Mouse (Mus musculus) forebrain, embryonic 15.5 days (tissue): ENCODE results near the gene Mid2. TPM values are rescaled to one million over a fixed set of nuclear protein-coding genes. Genes with fewer than 3 reads are reported as not detected.
"Not testable (repeated sequence)": the region's sequence is repeated elsewhere in the genome, so short reads cannot be mapped to it uniquely, and the experiment has no call there.

Experiments
- ATAC-seq: fragments of 200-750 bp; cut with Nextera tagmentation; replicated peaks from 2 replicates; pipeline ENCODE4 v1.8.0; 2017; ENCODE audit warnings: mild to moderate bottlenecking, moderate TSS enrichment, moderate library complexity
- H3K27ac ChIP-seq: fragments of 300-500 bp; sonication (generic); replicated peaks from 2 replicates; pipeline ENCODE4 v1.5.1; 2015; ENCODE audit warnings: mild to moderate bottlenecking, inconsistent platforms
- H3K27me3 ChIP-seq: fragments of 300-500 bp; sonication (generic); 2 replicates; pipeline ENCODE4 v1.6.1; 2015; ENCODE audit warnings: inconsistent platforms
- H3K36me3 ChIP-seq: fragments of 300-500 bp; sonication (generic); 2 replicates; pipeline ENCODE4 v1.6.1; 2015; ENCODE audit warnings: mild to moderate bottlenecking, inconsistent platforms
- H3K4me1 ChIP-seq: fragments of 300-500 bp; sonication (generic); 2 replicates; pipeline ENCODE4 v1.6.1; 2015; ENCODE audit warnings: inconsistent platforms
- H3K4me2 ChIP-seq: fragments of 300-500 bp; sonication (generic); replicated peaks from 2 replicates; pipeline ENCODE4 v1.6.1; 2015; ENCODE audit warnings: mild to moderate bottlenecking, inconsistent platforms
- H3K4me3 ChIP-seq: fragments of 300-500 bp; sonication (generic); 2 replicates; pipeline ENCODE4 v1.5.1; 2015; ENCODE audit warnings: mild to moderate bottlenecking, inconsistent platforms
- H3K9ac ChIP-seq: fragments of 300-500 bp; sonication (generic); replicated peaks from 2 replicates; pipeline ENCODE4 v1.6.1; 2015; ENCODE audit warnings: mild to moderate bottlenecking, inconsistent platforms
- H3K9me3 ChIP-seq: fragments of 300-500 bp; sonication (generic); 2 replicates; pipeline ENCODE4 v1.6.1; 2016; ENCODE audit warnings: inconsistent platforms
- WGBS: fragments of 180-500 bp; shearing (Covaris S2); methylation state at CpG from one replicate; pipeline ENCODE4 v1.1.7; 2015; ENCODE audit warnings: mixed read lengths; 5-methylcytosine and 5-hydroxymethylcytosine counted together
- polyA plus RNA-seq: library from polyadenylated mRNA; unstranded; fragments of >200 nt; fragmentation: Nextera tagmentation; extraction: Ambion mirVana; gene quantifications from 2 replicates; pipeline ENCODE4 v1.2.1, GENCODE M21; 2015

The Mid2 gene
- polyA plus RNA-seq, result 2.6 and 3.0 TPM in 2 replicates

DNA sequence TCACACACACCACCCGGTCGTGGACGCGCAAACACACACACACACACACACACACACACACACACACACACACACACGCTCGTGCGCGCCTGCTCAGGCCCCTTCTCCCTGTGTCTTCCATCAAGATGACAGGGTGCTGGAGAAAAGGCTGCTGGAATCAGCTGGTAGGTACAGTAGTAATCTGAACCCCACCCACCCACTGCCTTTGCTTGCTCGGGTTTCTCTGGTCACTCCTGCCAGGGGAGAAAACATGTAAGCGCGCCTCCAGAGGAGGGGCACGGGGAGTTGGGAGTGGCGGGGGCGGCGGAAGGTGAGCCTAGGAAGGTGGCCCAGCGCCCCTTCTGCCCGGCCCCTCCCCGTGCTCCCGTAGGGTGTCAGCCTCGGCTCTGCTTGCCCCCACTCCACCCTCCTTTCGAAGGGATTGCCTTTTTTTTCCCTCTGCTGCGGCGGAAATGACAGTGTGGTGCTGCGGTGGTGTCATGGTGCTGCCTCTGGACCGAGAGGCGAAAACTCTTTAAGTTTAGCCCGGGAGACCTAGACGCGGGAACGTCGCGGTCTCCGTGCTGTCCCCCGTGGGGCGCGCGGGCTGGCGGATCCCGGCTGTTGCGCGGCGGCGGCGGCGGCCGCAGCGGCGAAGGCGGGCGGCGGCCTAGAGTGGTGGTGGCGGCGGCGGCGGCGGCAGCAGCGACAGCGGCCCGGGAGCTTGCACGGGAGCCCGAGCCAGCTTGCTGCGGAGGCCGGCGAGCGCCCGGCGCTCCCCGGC lies at the start of gene Mid2:
Mid2 (plus strand) TSS at position 121 of the 763 bp plus-strand sequence.
- ATAC-seq, result peak; percentile 78
- no peaks in the 10 kb centered on the region for H3K9me3 ChIP-seq
- H3K27me3 ChIP-seq, result peaks cover 10% of the 10 kb centered on the region
- H3K4me2 ChIP-seq, result peak within 1 kb of the TSS; percentile 61
- H3K27ac ChIP-seq, result peak within 1 kb of the TSS; percentile 52
- H3K4me3 ChIP-seq, result peak within 1 kb of the TSS; percentile 55
- WGBS, result 13% methylated on average over 51 of the region's 68 CpGs
- H3K9ac ChIP-seq, result peak within 1 kb of the TSS; percentile 55
- no peaks in the 10 kb centered on the region for H3K4me1 ChIP-seq
- no peaks in the 10 kb centered on the region for H3K36me3 ChIP-seq

DNA sequence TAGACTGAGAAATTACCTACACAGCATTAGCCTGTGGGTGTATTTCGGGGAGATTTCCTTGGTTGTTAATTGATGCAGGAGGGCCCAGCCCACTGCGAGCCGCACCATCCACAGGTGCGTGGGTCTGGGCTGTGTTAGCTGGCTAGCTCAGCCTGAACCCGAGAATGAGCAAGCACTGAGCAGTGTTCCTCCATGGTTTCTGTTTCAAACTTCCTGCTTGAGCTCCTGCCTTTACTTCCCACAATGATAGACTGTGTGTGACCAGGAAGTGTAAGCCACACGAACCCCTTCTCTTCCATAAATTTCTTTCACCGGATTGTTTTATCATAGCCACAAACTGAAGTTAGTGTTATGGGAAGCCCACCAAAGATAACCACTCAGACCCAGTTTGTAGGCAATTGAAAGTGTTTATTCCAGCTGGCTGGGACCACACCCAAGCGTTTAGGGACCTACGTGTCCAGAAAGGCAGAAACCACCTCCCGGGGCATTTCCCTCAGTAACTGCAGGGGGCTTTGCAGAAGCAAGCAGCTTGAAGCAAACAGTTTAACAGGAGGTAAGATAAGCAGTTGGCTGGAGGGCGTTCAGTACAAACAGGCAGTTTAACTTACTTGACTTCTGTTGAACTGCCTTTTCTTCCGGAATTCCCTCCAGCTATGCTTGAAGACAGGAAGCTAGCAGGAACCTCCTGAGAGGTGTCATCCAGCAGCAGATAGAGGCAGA lies 39.4 kb upstream of the Mid2 start:
- Histone ChIP-seq H3K27ac (no peak overlapping the region), H3K4me2 (no peak overlapping the region)
- 69% methylated on average over 12 of the region's 12 CpGs for WGBS

DNA sequence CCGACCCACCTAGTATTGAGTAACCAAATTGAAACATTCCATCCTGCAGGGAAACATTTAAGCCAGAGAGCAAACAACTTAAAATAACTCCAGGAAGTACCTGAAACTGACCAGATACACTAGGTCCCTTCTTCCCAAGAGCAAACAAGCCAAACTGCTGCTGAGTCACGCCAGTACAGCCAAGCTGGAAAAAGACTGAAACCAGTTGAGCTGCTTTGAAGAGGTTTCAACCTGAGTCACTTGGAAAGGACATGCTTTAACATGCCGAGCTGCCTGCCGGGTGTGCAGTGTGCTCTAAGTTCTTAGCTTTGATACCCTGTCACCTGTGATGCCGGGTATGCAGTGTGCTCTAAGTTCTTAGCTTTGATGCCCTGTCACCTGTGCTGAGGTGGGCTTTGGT lies 26.4 kb upstream of the Mid2 start:
- 87% methylated on average over 5 of the region's 5 CpGs for WGBS
- Histone ChIP-seq H3K4me1 (no peaks in the 10 kb centered on the region), H3K27me3 (0 out of 2 replicates have a peak, but pooled peaks cover 4% of the 10 kb centered on the region), H3K27ac (no peak overlapping the region), H3K4me2 (no peak overlapping the region), H3K4me3 (no peak overlapping the region), H3K36me3 (no peaks in the 10 kb centered on the region), H3K9ac (no peak overlapping the region), H3K9me3 (no peaks in the 10 kb centered on the region)
- no peak for ATAC-seq

More for the DNA sequence above, 39.4 kb upstream of the Mid2 start:
- H3K9ac ChIP-seq, result no peak overlapping the region
- H3K9me3 ChIP-seq, result no peaks in the 10 kb centered on the region
- H3K4me3 ChIP-seq, result no peak overlapping the region
- no peaks in the 10 kb centered on the region; the same call in 1 of the 2 replicates for H3K27me3 ChIP-seq
- no peaks in the 10 kb centered on the region for H3K36me3 ChIP-seq
- ATAC-seq, result no peak
- no peaks in the 10 kb centered on the region for H3K4me1 ChIP-seq

DNA sequence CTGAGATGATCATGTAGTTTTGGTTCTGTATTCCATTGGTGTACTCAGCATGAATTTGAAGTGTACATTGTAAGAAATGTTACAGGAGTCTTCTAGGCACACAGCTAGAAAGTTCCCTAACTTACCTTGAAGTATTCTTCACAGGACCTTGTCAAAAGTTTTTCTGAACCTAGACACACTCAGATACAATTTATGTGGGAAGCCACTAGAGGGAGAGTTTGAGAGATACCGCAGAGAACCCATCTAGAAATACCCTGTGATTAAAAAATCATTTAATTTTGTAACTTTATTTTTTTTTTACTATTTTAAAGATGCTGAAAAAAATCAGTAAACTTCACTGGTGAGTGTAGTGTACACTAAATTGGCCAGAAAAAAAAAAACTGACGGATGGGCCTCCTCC lies 24.8 kb upstream of the Mid2 start:
- no peak overlapping the region for H3K4me2 ChIP-seq
- no peak for ATAC-seq
- H3K27me3 ChIP-seq, result 0 out of 2 replicates have a peak, but pooled peaks cover 4% of the 10 kb centered on the region
- H3K9me3 ChIP-seq, result no peaks in the 10 kb centered on the region
- H3K9ac ChIP-seq, result no peak overlapping the region
- H3K36me3 ChIP-seq, result no peaks in the 10 kb centered on the region
- no peaks in the 10 kb centered on the region for H3K4me1 ChIP-seq
- H3K27ac ChIP-seq, result no peak overlapping the region
- 70% methylated on average over 2 of the region's 2 CpGs for WGBS
- no peak overlapping the region for H3K4me3 ChIP-seq

DNA sequence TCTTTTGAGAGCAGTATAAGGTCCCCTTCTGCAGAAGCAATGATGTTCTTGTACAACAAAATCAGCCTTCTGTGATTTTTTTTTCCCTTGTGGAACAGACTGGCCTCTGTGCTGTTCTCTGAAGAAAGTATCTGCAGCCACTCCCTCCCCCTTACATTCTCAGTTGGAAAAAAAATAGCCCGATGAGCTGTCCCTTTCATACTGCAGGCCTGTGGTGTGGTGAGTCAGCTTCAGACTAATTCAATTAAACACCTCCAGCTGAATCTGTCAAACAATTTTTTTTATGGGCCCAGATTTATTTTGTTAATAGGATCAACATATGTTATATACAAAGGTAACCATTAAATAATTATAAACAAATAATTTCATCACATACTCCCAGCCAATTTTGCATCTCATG lies 3.7 kb upstream of the Mid2 start:
- Histone ChIP-seq H3K4me1 (no peaks in the 10 kb centered on the region), H3K36me3 (no peaks in the 10 kb centered on the region), H3K4me3 (no peak overlapping the region), H3K9ac (no peak overlapping the region), H3K9me3 (no peaks in the 10 kb centered on the region), H3K4me2 (no peak overlapping the region), H3K27ac (no peak overlapping the region), H3K27me3 (peaks cover 5% of the 10 kb centered on the region; the same call in 1 of the 2 replicates)
- WGBS, result 30% methylated on average over 1 of the region's 1 CpGs
- no peak for ATAC-seq

DNA sequence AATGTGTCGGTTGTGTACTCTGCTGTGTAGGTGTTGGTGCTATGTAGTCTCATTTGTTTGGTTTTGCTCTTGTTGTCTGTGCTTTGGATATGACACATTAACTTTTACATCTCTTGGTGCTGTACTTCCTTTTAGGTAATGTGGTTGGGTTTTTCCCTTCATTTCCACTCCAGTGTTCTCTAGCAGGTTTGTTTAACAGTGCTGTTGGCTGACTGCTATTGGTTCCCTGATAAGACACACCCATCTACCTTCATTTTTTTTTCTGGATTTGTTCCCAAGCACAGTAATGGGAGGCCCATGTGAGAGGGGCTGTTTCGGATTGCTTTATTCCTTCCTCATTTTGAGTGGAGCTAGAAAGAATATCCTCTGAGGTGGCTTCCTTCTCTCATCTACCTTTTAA lies 883 bp upstream of the Mid2 start:
- Histone ChIP-seq H3K27ac (no peak overlapping the region), H3K27me3 (peaks cover 10% of the 10 kb centered on the region), H3K4me1 (no peaks in the 10 kb centered on the region), H3K4me3 (no peak overlapping the region), H3K36me3 (no peaks in the 10 kb centered on the region), H3K9ac (no peak overlapping the region), H3K9me3 (no peaks in the 10 kb centered on the region), H3K4me2 (no peak overlapping the region)
- no peak for ATAC-seq
- WGBS, result 72% methylated on average over 2 of the region's 2 CpGs

DNA sequence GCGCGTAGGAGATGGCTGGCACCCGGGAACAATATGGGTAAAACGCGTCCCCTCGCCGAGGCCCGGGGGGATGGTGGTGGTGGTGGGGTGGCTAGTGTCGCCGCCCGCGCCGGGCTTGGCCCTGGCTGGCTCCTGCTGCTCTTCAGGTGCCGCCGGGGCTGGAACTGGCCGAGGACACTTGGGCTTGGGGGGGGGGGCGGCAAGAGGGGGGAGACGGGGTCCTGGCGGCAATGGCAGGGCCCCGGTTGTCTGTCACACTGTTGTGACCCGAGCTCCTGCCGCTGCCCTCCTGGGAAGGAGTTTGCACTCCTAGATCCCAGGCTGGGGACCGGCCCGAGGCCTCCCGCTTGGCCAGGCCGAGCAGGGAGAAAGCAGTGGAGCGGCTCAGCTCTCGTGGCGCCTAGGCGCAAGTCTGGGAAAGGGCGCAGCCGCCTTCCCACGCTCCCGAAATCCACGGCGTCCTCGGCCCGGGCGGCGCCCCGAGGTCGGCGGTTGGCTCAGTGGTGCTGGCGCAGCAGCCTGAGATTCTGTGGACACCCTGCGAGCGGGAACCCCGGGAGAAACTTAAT lies 927 bp downstream of the Mid2 start:
- no peaks in the 10 kb centered on the region for H3K4me1 ChIP-seq
- H3K9me3 ChIP-seq, result no peaks in the 10 kb centered on the region
- peak overlapping the region; percentile 52 for H3K27ac ChIP-seq
- H3K36me3 ChIP-seq, result no peaks in the 10 kb centered on the region
- peak overlapping the region; percentile 55 for H3K9ac ChIP-seq
- H3K4me3 ChIP-seq, result peak overlapping the region; percentile 55
- peak overlapping the region; percentile 61 for H3K4me2 ChIP-seq
- peak; percentile 76 for ATAC-seq
- 23% methylated on average over 36 of the region's 47 CpGs for WGBS
- H3K27me3 ChIP-seq, result peaks cover 10% of the 10 kb centered on the region

DNA sequence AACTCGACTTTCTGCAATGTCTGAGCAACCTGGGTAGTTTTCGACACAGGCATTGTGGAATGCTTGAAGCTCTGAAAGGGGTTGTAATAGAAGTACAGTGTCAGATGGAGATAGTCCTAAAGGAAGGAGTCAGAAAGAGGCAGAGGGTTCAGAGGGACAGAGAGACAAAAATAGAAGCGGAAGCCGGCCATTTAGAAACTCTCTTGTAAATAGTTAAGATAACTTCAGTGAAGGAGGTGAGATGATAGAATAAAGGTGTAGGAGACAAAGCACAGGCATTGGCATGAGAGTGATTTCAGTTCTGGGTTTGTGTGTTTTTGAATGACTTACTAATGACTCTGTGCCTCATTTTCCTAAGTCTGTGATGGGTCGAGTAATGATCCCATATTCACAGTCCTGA lies 11.0 kb downstream of the Mid2 start:
- no peaks in the 10 kb centered on the region for H3K9me3 ChIP-seq
- H3K9ac ChIP-seq, result no peak overlapping the region
- no peak overlapping the region for H3K4me3 ChIP-seq
- no peak overlapping the region for H3K4me2 ChIP-seq
- no peak overlapping the region for H3K27ac ChIP-seq
- ATAC-seq, result no peak
- WGBS, result 82% methylated on average over 5 of the region's 5 CpGs
- H3K4me1 ChIP-seq, result no peaks in the 10 kb centered on the region
- H3K36me3 ChIP-seq, result no peaks in the 10 kb centered on the region
- no peaks in the 10 kb centered on the region for H3K27me3 ChIP-seq

DNA sequence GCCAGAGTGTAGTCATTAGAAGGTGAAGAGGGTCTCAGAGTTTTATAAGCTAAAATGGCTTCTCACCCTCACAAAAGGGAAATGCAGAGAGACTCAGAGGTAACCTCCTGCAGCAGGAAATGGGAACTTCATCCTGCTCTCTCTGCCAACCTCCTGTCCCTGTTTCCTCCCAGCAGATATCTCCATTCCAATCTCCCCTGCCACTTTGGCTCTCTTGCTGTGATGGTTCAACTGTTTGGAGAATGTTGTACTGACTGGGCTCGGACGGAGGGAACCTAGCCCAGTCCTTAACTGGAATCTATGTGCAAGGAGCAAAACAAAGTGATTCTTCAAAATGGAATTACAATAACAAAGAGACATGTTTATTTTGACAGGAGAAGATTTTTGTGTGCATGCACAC lies 23.9 kb downstream of the Mid2 start:
- no peak overlapping the region for H3K4me2 ChIP-seq
- no peak overlapping the region for H3K27ac ChIP-seq
- no peak overlapping the region for H3K9ac ChIP-seq
- H3K27me3 ChIP-seq, result 0 out of 2 replicates have a peak, but pooled peaks cover 6% of the 10 kb centered on the region
- WGBS, result 62% methylated on average over 2 of the region's 2 CpGs
- peaks cover 8% of the 10 kb centered on the region for H3K4me1 ChIP-seq
- ATAC-seq, result no peak
- H3K36me3 ChIP-seq, result no peaks in the 10 kb centered on the region
- no peak overlapping the region for H3K4me3 ChIP-seq
- H3K9me3 ChIP-seq, result no peaks in the 10 kb centered on the region

DNA sequence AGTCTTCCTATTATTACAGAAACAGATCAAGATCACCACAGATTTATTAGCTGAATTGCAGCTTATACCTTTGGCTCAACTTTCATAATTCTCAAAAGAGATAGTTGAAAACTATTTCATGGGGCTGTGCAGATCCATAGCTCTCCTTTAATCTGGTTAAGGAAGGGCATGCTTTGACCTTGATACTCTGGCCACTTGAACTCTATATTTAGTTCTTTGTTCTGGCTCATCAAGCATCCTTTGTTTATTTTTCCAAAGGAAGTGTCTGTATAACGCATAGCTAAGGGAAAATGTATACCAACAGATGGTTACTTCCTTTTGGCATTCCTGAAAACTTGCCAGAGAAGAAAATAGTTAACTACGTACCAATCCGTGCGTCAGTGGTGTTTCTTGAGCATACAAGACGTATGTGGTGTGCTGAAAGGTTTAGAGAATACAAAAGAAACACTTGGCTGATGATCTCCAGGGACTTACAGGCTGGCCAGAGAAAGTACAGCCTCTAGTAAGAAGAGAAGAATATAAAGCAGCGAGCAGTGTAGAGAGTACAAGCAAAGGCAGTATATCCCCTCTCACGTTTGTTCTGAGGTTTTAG lies 33.6 kb downstream of the Mid2 start:
- H3K9me3 ChIP-seq, H3K4me2 ChIP-seq, H3K4me1 ChIP-seq, H3K36me3 ChIP-seq, H3K4me3 ChIP-seq, H3K27me3 ChIP-seq, H3K27ac ChIP-seq, ATAC-seq, H3K9ac ChIP-seq: not testable (repeated sequence)
- WGBS, result 53% methylated on average over 6 of the region's 7 CpGs

DNA sequence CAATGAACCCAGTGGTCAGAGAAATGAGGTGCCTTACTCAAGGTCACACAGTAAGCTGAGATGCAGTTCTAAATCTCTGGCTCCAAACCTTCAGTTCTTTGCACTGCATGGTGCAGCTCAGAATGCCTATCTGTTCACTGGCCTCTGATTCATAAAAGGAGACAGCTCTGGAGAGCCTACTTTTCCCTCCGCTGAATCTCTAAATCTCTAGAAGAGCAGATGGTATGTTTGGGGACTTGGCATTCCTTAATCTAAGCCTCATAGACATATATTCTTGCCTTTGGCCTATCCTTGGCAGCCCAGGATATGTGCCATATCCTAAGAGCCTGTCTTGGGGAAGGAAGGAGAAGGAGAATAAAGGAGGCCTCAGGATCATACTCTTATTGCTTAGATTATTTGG lies 38.8 kb downstream of the Mid2 start:
- Histone ChIP-seq H3K27ac (no peak overlapping the region), H3K4me1 (no peaks in the 10 kb centered on the region), H3K9me3 (no peaks in the 10 kb centered on the region), H3K4me3 (no peak overlapping the region), H3K36me3 (no peaks in the 10 kb centered on the region), H3K27me3 (no peaks in the 10 kb centered on the region), H3K4me2 (no peak overlapping the region), H3K9ac (no peak overlapping the region)
- no peak for ATAC-seq
- 82% methylated on average over 1 of the region's 1 CpGs for WGBS

DNA sequence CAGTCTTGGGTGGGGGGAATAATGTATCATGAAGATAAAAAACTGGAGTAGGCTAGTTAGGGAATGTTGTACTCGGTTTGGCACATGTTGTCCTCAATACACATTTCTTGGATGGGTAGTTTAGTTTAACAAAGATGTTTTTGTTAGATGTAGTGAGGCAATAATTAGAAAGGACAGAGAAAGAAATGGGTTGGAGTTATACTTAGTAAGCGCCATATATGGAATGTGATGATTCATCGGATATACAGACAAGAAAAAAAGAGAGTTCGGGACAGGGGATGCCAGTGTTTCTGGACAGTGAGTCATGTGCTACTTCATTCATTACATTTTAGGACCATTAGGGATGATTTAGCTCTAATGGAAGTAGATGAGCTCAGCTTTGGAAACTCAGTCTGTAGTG lies 41.7 kb downstream of the Mid2 start:
- Histone ChIP-seq H3K4me1 (no peaks in the 10 kb centered on the region), H3K9ac (no peak overlapping the region), H3K27ac (no peak overlapping the region), H3K27me3 (no peaks in the 10 kb centered on the region), H3K36me3 (no peaks in the 10 kb centered on the region), H3K9me3 (no peaks in the 10 kb centered on the region), H3K4me2 (no peak overlapping the region), H3K4me3 (no peak overlapping the region)
- 86% methylated on average over 4 of the region's 4 CpGs for WGBS
- ATAC-seq, result no peak
